Mouse (Mus musculus) megakaryocyte, embryonic 14.5 days (primary cell): Measurements from ENCODE around the gene S1pr4.

Source experiments
- FLI1 ChIP-seq: IDR thresholded peaks from 2 replicates; pipeline ENCODE4 v1.6.1; 2012; ENCODE audit warnings: low read length, inconsistent platforms, mixed read lengths
- GATA1 ChIP-seq: IDR thresholded peaks from 3 replicates; pipeline ENCODE4 v1.6.1; 2012; ENCODE audit warnings: mixed read lengths, low read length, inconsistent platforms, borderline replicate concordance

- TF ChIP-seq GATA1, result no peak
- no peak for TF ChIP-seq FLI1
Observed at GRCm38 (mm10) chr10:81456983-81457563, 42.9 kb downstream of the S1pr4 start.
